Mouse (Mus musculus): Measurements from ENCODE around the gene Cabcoco1. TPM values are rescaled to one million over a fixed set of nuclear protein-coding genes. Genes with fewer than 3 reads are reported as not detected.

The Cabcoco1 gene
- polyA plus RNA-seq (2014; fragmentation: Nextera tagmentation; extraction: Ambion mirVana), result 0.80 and 1.1 TPM in 2 replicates

- Histone ChIP-seq H3K36me3 (ENCODE audit: control insufficient read depth, insufficient read depth, low read length) (no peaks in the 10 kb centered on the region), H3K27ac (ENCODE audit: low read depth, low read length) (no peak within 1 kb of the TSS), H3K9ac (ENCODE audit: low read depth, low read length) (no peak within 1 kb of the TSS), H3K4me2 (replicated peaks; ENCODE audit: low read depth, low read length) (peak within 1 kb of the TSS; percentile 41), H3K9me3 (ENCODE audit: control insufficient read depth, low read length) (no peaks in the 10 kb centered on the region), H3K4me1 (replicated peaks; ENCODE audit: control insufficient read depth, insufficient read depth, low read length) (peaks cover 7% of the 10 kb centered on the region), H3K4me3 (ENCODE audit: low read depth, low read length) (no peak within 1 kb of the TSS), H3K27me3 (ENCODE audit: control insufficient read depth, insufficient read depth, low read length) (no peaks in the 10 kb centered on the region)
- 7% methylated on average over 17 of the region's 17 CpGs for WGBS
- peak; percentile 74 for DNase-seq (ENCODE audit: low spot score)
- ATAC-seq (ENCODE audit: low FRiP score), result peak; percentile 52
Measured at GRCm38 (mm10) chr10:68541139-68541942, at the start of gene Cabcoco1. Cabcoco1 (minus strand) TSS chr10:68541896.

- no peaks in the 10 kb centered on the region for H3K4me1 ChIP-seq (replicated peaks; ENCODE audit: control insufficient read depth, insufficient read depth, low read length)
- no peaks in the 10 kb centered on the region for H3K36me3 ChIP-seq (ENCODE audit: control insufficient read depth, insufficient read depth, low read length)
- WGBS, result 88% methylated on average over 11 of the region's 11 CpGs
- H3K9me3 ChIP-seq (ENCODE audit: control insufficient read depth, low read length), result no peaks in the 10 kb centered on the region
- no peak overlapping the region for H3K27ac ChIP-seq (ENCODE audit: low read depth, low read length)
- H3K4me3 ChIP-seq (ENCODE audit: low read depth, low read length), result no peak overlapping the region
- ATAC-seq (ENCODE audit: low FRiP score), result no peak
- no peaks in the 10 kb centered on the region for H3K27me3 ChIP-seq (ENCODE audit: control insufficient read depth, insufficient read depth, low read length)
- DNase-seq (ENCODE audit: low spot score), result no peak
- H3K4me2 ChIP-seq (replicated peaks; ENCODE audit: low read depth, low read length), result no peak overlapping the region
- H3K9ac ChIP-seq (ENCODE audit: low read depth, low read length), result no peak overlapping the region
Measured at GRCm38 (mm10) chr10:68589530-68590252, 48.0 kb upstream of the Cabcoco1 start.

DNA sequence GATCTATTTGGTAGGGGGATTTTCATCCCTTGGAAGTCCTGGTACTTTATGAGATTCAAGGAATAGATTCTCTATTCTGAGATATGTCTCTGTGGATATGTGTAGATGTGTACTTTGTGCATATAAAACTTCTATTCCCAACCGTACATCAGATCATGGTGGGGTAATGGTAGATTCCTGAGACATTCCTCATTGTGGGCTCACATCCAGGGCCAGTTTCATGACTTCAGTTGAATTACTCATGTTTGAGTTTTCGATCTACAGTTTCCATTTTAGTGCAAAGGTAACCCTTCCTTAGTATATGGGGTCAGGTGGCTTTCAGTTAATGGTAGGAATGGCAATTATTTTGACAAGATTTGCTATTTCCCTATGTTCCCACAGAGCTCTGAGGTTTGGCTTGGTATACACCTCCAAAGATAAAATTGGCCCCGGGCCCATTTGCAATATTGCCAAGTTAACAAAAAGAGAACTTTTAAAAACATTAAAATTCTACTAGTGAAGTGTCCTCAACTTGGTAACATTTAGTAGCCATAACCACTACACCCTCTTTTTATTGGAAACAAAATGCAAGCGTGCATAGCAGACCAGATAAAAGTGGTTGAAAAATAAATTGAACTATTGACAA is 45.8 kb upstream of the Cabcoco1 start:
- 92% methylated on average over 4 of the region's 4 CpGs for WGBS
- H3K4me2 ChIP-seq (replicated peaks; ENCODE audit: low read depth, low read length), result no peak overlapping the region
- H3K9ac ChIP-seq (ENCODE audit: low read depth, low read length), result no peak overlapping the region
- no peaks in the 10 kb centered on the region for H3K27me3 ChIP-seq (ENCODE audit: control insufficient read depth, insufficient read depth, low read length)
- DNase-seq (ENCODE audit: low spot score), result no peak
- ATAC-seq (ENCODE audit: low FRiP score), result no peak
- H3K4me1 ChIP-seq (replicated peaks; ENCODE audit: control insufficient read depth, insufficient read depth, low read length), result no peaks in the 10 kb centered on the region
- H3K27ac ChIP-seq (ENCODE audit: low read depth, low read length), result no peak overlapping the region
- no peaks in the 10 kb centered on the region for H3K36me3 ChIP-seq (ENCODE audit: control insufficient read depth, insufficient read depth, low read length)
- no peaks in the 10 kb centered on the region for H3K9me3 ChIP-seq (ENCODE audit: control insufficient read depth, low read length)
- H3K4me3 ChIP-seq (ENCODE audit: low read depth, low read length), result no peak overlapping the region

GRCm38 (mm10) chr10:68577321-68577720 is 35.6 kb upstream of the Cabcoco1 start:
- 93% methylated on average over 9 of the region's 9 CpGs for WGBS
- DNase-seq (ENCODE audit: low spot score) (no peak), ATAC-seq (ENCODE audit: low FRiP score) (no peak)

DNA sequence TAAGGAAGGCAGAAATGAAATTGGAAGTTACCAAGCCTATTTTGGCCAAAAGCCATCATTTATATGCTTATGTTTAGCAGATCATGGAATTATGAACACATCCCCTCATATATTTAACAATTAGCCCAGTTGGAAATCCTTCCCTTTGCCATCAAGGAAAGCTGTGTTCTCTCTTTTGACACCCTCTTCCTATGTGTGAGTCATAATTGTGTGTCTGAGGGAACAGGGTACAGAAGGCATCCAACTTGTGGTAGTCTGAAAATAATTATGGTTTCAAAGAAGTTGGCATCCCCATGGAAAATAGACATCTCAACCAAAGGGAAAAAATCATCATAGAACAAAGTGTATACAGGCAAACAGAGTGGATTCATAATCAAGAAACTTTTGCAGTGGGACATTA is 26.5 kb upstream of the Cabcoco1 start:
- H3K9me3 ChIP-seq (ENCODE audit: control insufficient read depth, low read length), result no peaks in the 10 kb centered on the region
- DNase-seq (ENCODE audit: low spot score), result no peak

More at GRCm38 (mm10) chr10:68577321-68577720, 35.6 kb upstream of the Cabcoco1 start:
- H3K4me1 ChIP-seq (replicated peaks; ENCODE audit: control insufficient read depth, insufficient read depth, low read length), result no peaks in the 10 kb centered on the region
- H3K27me3 ChIP-seq (ENCODE audit: control insufficient read depth, insufficient read depth, low read length), result no peaks in the 10 kb centered on the region
- H3K27ac ChIP-seq (ENCODE audit: low read depth, low read length), result no peak overlapping the region
- H3K9ac ChIP-seq (ENCODE audit: low read depth, low read length), result no peak overlapping the region
- H3K4me2 ChIP-seq (replicated peaks; ENCODE audit: low read depth, low read length), result no peak overlapping the region
- H3K36me3 ChIP-seq (ENCODE audit: control insufficient read depth, insufficient read depth, low read length), result no peaks in the 10 kb centered on the region
- H3K4me3 ChIP-seq (ENCODE audit: low read depth, low read length), result no peak overlapping the region
- H3K9me3 ChIP-seq (ENCODE audit: control insufficient read depth, low read length), result no peaks in the 10 kb centered on the region

DNA sequence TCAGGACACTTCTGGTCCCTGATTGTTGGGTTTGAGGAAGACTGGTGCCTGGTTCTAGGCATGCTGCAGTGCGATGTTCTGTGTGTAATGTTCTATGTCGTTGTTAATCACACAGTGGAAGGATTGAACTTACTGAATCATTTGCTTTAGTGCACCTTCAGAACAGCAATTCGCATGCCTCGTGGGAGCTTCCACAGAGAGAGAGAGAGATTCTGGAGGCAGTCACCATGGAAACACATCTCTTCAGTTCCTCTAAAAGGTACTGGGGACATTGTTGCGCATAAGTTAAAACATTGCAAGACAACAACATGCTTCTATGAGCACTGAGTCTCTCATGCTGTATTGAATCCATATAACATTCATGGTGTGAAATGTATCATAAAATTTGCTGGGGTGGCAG is 20.6 kb upstream of the Cabcoco1 start:
- Histone ChIP-seq H3K4me2 (replicated peaks; ENCODE audit: low read depth, low read length) (no peak overlapping the region), H3K36me3 (ENCODE audit: control insufficient read depth, insufficient read depth, low read length) (no peaks in the 10 kb centered on the region), H3K4me3 (ENCODE audit: low read depth, low read length) (no peak overlapping the region), H3K4me1 (replicated peaks; ENCODE audit: control insufficient read depth, insufficient read depth, low read length) (no peaks in the 10 kb centered on the region), H3K9me3 (ENCODE audit: control insufficient read depth, low read length) (no peaks in the 10 kb centered on the region), H3K9ac (ENCODE audit: low read depth, low read length) (no peak overlapping the region), H3K27ac (ENCODE audit: low read depth, low read length) (no peak overlapping the region), H3K27me3 (ENCODE audit: control insufficient read depth, insufficient read depth, low read length) (no peaks in the 10 kb centered on the region)
- DNase-seq (ENCODE audit: low spot score) (no peak), ATAC-seq (ENCODE audit: low FRiP score) (no peak)
- 81% methylated on average over 5 of the region's 5 CpGs for WGBS

More for the DNA sequence above, 26.5 kb upstream of the Cabcoco1 start:
- no peak overlapping the region for H3K4me2 ChIP-seq (replicated peaks; ENCODE audit: low read depth, low read length)
- H3K36me3 ChIP-seq (ENCODE audit: control insufficient read depth, insufficient read depth, low read length), result no peaks in the 10 kb centered on the region
- H3K4me3 ChIP-seq (ENCODE audit: low read depth, low read length), result no peak overlapping the region
- H3K4me1 ChIP-seq (replicated peaks; ENCODE audit: control insufficient read depth, insufficient read depth, low read length), result no peaks in the 10 kb centered on the region
- ATAC-seq (ENCODE audit: low FRiP score), result no peak
- H3K27ac ChIP-seq (ENCODE audit: low read depth, low read length), result no peak overlapping the region
- H3K9ac ChIP-seq (ENCODE audit: low read depth, low read length), result no peak overlapping the region
- no peaks in the 10 kb centered on the region for H3K27me3 ChIP-seq (ENCODE audit: control insufficient read depth, insufficient read depth, low read length)

- no peaks in the 10 kb centered on the region for H3K4me1 ChIP-seq (replicated peaks; ENCODE audit: control insufficient read depth, insufficient read depth, low read length)
- no peak overlapping the region for H3K27ac ChIP-seq (ENCODE audit: low read depth, low read length)
- WGBS, result 69% methylated on average over 4 of the region's 4 CpGs
- H3K9ac ChIP-seq (ENCODE audit: low read depth, low read length), result no peak overlapping the region
- H3K27me3 ChIP-seq (ENCODE audit: control insufficient read depth, insufficient read depth, low read length), result no peaks in the 10 kb centered on the region
- ATAC-seq (ENCODE audit: low FRiP score) (no peak), DNase-seq (ENCODE audit: low spot score) (no peak)
- H3K4me2 ChIP-seq (replicated peaks; ENCODE audit: low read depth, low read length), result no peak overlapping the region
- no peaks in the 10 kb centered on the region for H3K9me3 ChIP-seq (ENCODE audit: control insufficient read depth, low read length)
- H3K36me3 ChIP-seq (ENCODE audit: control insufficient read depth, insufficient read depth, low read length), result no peaks in the 10 kb centered on the region
- no peak overlapping the region for H3K4me3 ChIP-seq (ENCODE audit: low read depth, low read length)
Measured at GRCm38 (mm10) chr10:68558828-68559219, 17.1 kb upstream of the Cabcoco1 start.

- H3K36me3 ChIP-seq (ENCODE audit: control insufficient read depth, insufficient read depth, low read length), result no peaks in the 10 kb centered on the region
- no peaks in the 10 kb centered on the region for H3K4me1 ChIP-seq (replicated peaks; ENCODE audit: control insufficient read depth, insufficient read depth, low read length)
- DNase-seq (ENCODE audit: low spot score) (no peak), ATAC-seq (ENCODE audit: low FRiP score) (no peak)
- H3K4me2 ChIP-seq (replicated peaks; ENCODE audit: low read depth, low read length), result no peak overlapping the region
- WGBS, result 67% methylated on average over 13 of the region's 13 CpGs
- no peak overlapping the region for H3K9ac ChIP-seq (ENCODE audit: low read depth, low read length)
- no peaks in the 10 kb centered on the region for H3K27me3 ChIP-seq (ENCODE audit: control insufficient read depth, insufficient read depth, low read length)
- no peak overlapping the region for H3K27ac ChIP-seq (ENCODE audit: low read depth, low read length)
- no peaks in the 10 kb centered on the region for H3K9me3 ChIP-seq (ENCODE audit: control insufficient read depth, low read length)
- H3K4me3 ChIP-seq (ENCODE audit: low read depth, low read length), result no peak overlapping the region
Measured at GRCm38 (mm10) chr10:68558105-68558827, 16.6 kb upstream of the Cabcoco1 start.

Data from hindbrain, embryonic 11.5 days (tissue).